Mouse (Mus musculus) liver, adult 2 months (tissue): ENCODE results near the gene Cbln1.

Experiments used
- CTCF ChIP-seq: fragments of 200-500 bp; IDR thresholded peaks from 2 replicates; pipeline ENCODE4 v1.5.1; 2011; ENCODE audit warnings: low read depth, low read length, control low read depth
- POLR2A ChIP-seq: fragments of 200-500 bp; IDR thresholded peaks from 2 replicates; pipeline ENCODE4 v1.6.1; 2011; ENCODE audit warnings: low read length, control low read depth; ENCODE audit not compliant: insufficient read depth; ENCODE audit errors: extremely low read depth

DNA sequence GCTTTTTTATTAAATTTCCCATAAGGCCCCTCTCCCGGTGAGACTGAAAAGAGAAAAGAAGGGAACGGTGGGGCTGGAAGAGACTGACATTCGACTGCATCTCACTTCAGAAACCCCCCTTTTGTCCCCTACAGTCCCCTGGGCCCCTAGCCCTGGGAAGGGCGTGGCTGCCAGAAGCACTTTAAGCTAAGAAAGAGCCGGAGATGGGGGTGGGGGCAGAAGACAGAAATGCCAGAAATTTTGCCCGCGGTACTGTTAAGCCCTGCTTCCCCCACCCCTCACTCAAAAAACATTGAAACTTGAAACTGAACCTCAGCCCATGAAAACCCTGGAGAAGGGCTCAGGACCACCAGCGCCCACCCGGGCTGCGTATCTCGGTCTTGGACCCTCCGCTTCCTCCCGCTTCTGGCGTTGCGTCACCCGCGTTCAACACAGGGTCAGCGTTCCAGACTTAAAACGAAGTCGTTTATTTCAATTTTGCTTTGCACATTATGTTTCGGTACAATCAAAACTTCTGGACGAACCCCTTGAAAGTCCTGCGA is 3.9 kb downstream of the Cbln1 start:
- no peak for TF ChIP-seq POLR2A
- no peak for TF ChIP-seq CTCF
